Mouse (Mus musculus) thymus, adult 2 months (tissue): ENCODE data around the gene Dek. TPM values are rescaled to one million over a fixed set of nuclear protein-coding genes. Genes with fewer than 3 reads are reported as not detected.

ENCODE experiments used
- DNase-seq: peaks from one replicate; pipeline ENCODE4 v3.0.0; 2021
- H3K27ac ChIP-seq: fragments of 200-500 bp; 2 replicates; pipeline ENCODE4 v1.5.1; 2012; ENCODE audit warnings: low read length, control low read depth; ENCODE audit not compliant: control insufficient read depth, insufficient read depth
- H3K27me3 ChIP-seq: fragments of 200-500 bp; 2 replicates; pipeline ENCODE4 v1.6.1; 2012; ENCODE audit warnings: mild to moderate bottlenecking, low read length, moderate library complexity, mixed read lengths; ENCODE audit not compliant: control insufficient read depth, insufficient read depth
- H3K36me3 ChIP-seq: fragments of 200-500 bp; 2 replicates; pipeline ENCODE4 v1.6.1; 2012; ENCODE audit warnings: mild to moderate bottlenecking, low read length, moderate library complexity; ENCODE audit not compliant: control insufficient read depth, insufficient read depth
- H3K4me1 ChIP-seq: fragments of 200-500 bp; replicated peaks from 2 replicates; pipeline ENCODE4 v1.6.1; 2012; ENCODE audit warnings: low read length; ENCODE audit not compliant: control insufficient read depth, insufficient read depth
- H3K4me3 ChIP-seq: fragments of 200-500 bp; 2 replicates; pipeline ENCODE4 v1.5.1; 2012; ENCODE audit warnings: mild to moderate bottlenecking, low read length, control low read depth, moderate library complexity; ENCODE audit not compliant: control insufficient read depth, insufficient read depth
- CTCF ChIP-seq: fragments of 200-500 bp; IDR thresholded peaks from 2 replicates; pipeline ENCODE4 v1.5.1; 2012; ENCODE audit warnings: mild to moderate bottlenecking, control low read depth, low read length, moderate library complexity, borderline replicate concordance; ENCODE audit not compliant: control insufficient read depth, poor library complexity, insufficient read depth; ENCODE audit errors: extremely low read depth
- POLR2A ChIP-seq: fragments of 200-500 bp; IDR thresholded peaks from 2 replicates; pipeline ENCODE4 v1.6.1; 2012; ENCODE audit warnings: mild to moderate bottlenecking, low read length, control low read depth, moderate library complexity; ENCODE audit not compliant: control insufficient read depth, poor library complexity, insufficient read depth; ENCODE audit errors: extremely low read depth
- WGBS: fragments of 180-500 bp; shearing (Covaris S2); methylation state at CpG from one replicate; pipeline ENCODE4 v1.1.7; 2018; 5-methylcytosine and 5-hydroxymethylcytosine counted together
- polyA plus RNA-seq: library from polyadenylated mRNA; depleted of rRNA; stranded (reverse); fragments of >200 nt; gene quantifications from 2 replicates; pipeline ENCODE4 v1.2.3, GENCODE M21; 2012

Dek gene
- polyA plus RNA-seq, 1 experiment = 50.4 TPM

- no peak overlapping the region for H3K4me3 ChIP-seq
- H3K27ac ChIP-seq = peak overlapping the region; percentile 87
- peaks cover 20% of the 10 kb centered on the region for H3K4me1 ChIP-seq
- TF ChIP-seq POLR2A = no peak
- peak; percentile 35; the same call in 1 of the 2 replicates for TF ChIP-seq CTCF
- 9% methylated on average over 11 of the region's 11 CpGs for WGBS
- peaks cover 33% of the 10 kb centered on the region for H3K36me3 ChIP-seq
- DNase-seq = peak; percentile 79
- H3K27me3 ChIP-seq = no peaks in the 10 kb centered on the region
Measured at GRCm38 (mm10) chr13:47056126-47056525, 49.9 kb downstream of the Dek start.

DNA sequence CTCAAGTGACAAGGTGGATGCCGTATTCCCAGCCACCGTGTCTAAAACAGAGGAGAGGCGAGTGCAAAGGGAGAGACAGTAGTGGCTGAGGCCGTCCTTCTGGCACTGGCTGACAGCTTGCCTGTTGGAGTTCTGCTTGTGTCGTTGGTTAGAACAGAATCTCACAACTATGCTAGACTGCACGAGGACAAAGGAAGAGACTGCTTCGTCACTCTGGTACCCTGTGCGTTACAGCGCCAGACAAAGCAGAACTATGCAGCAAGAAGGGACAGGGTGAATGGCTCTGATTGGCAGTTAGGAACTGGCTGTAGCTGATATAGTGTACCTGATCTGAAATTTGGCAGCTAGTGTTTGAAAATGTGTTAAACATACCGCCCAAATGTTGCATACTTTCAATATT is 52.0 kb downstream of the Dek start:
- 95% methylated on average over 10 of the region's 10 CpGs for WGBS
- DNase-seq = no peak
- Histone ChIP-seq H3K4me1 (peaks cover 20% of the 10 kb centered on the region), H3K36me3 (peaks cover 28% of the 10 kb centered on the region), H3K27me3 (no peaks in the 10 kb centered on the region), H3K27ac (no peak overlapping the region), H3K4me3 (no peak overlapping the region)
- TF ChIP-seq CTCF = no peak
- TF ChIP-seq POLR2A = no peak

DNA sequence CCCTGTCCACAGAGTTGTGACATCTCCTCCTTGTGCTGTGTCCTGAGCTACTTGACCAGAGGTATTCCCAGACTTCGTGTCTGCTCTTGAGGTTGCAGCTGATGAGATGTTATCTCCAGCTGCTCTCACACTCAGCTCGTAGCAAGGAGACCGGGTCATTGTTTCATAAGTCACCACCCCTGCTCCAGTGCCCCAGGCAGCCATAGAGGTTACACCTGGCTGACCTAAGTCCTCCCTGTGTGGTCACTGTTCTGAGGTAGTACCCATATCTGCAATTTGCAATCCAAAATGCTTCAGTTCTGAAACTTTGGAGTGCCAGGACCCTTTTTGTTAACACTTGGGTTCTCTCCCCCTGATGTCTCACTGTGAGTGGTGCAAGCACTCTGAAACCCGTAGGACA is 56.0 kb downstream of the Dek start:
- H3K27me3 ChIP-seq = no peaks in the 10 kb centered on the region
- WGBS = 97% methylated on average over 4 of the region's 4 CpGs
- no peak for DNase-seq
- no peak overlapping the region for H3K27ac ChIP-seq
- no peaks in the 10 kb centered on the region; the same call in 1 of the 2 replicates for H3K4me1 ChIP-seq
- TF ChIP-seq CTCF (no peak), POLR2A (no peak)
- H3K36me3 ChIP-seq = peaks cover 25% of the 10 kb centered on the region
- H3K4me3 ChIP-seq = no peak overlapping the region

DNA sequence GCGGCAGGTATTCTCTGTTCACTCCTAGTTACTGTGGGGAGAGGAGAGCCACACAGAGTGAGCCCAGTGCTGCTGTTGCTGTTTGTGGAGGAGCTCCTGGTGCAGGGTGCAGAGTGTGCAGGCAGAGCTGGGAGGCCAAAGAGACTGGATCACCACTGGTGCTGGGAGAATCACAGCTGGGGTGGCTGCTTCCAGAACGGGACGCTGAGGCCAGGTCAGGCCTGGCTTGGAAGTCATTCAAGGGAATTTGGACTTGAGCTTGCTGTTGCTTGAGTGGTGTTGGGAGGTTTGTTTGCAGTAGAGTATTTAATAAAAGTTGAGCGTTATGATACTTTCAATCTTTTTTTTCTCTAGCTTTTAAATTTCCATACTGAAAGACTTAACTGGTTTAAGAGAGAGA is 58.0 kb downstream of the Dek start:
- WGBS = 92% methylated on average over 4 of the region's 4 CpGs
- no peak for DNase-seq
- H3K4me1 ChIP-seq = peaks cover 9% of the 10 kb centered on the region

GRCm38 (mm10) chr13:47044617-47044947 is 61.4 kb downstream of the Dek start, which contains the start of gene Tpmt:
Tpmt (minus strand) TSS chr13:47044737.
- Histone ChIP-seq H3K4me3 (peak within 1 kb of the TSS; percentile 82), H3K27me3 (no peaks in the 10 kb centered on the region), H3K4me1 (peaks cover 9% of the 10 kb centered on the region), H3K27ac (no peak within 1 kb of the TSS), H3K36me3 (peaks cover 3% of the 10 kb centered on the region; the same call in 1 of the 2 replicates)
- TF ChIP-seq CTCF = no peak
- TF ChIP-seq POLR2A = no peak
- 6% methylated on average over 10 of the region's 10 CpGs for WGBS
- peak; percentile 30 for DNase-seq

More for the DNA sequence above, 58.0 kb downstream of the Dek start:
- Histone ChIP-seq H3K4me3 (no peak overlapping the region), H3K36me3 (peaks cover 18% of the 10 kb centered on the region), H3K27ac (no peak overlapping the region), H3K27me3 (no peaks in the 10 kb centered on the region)
- TF ChIP-seq CTCF (no peak), POLR2A (no peak)

DNA sequence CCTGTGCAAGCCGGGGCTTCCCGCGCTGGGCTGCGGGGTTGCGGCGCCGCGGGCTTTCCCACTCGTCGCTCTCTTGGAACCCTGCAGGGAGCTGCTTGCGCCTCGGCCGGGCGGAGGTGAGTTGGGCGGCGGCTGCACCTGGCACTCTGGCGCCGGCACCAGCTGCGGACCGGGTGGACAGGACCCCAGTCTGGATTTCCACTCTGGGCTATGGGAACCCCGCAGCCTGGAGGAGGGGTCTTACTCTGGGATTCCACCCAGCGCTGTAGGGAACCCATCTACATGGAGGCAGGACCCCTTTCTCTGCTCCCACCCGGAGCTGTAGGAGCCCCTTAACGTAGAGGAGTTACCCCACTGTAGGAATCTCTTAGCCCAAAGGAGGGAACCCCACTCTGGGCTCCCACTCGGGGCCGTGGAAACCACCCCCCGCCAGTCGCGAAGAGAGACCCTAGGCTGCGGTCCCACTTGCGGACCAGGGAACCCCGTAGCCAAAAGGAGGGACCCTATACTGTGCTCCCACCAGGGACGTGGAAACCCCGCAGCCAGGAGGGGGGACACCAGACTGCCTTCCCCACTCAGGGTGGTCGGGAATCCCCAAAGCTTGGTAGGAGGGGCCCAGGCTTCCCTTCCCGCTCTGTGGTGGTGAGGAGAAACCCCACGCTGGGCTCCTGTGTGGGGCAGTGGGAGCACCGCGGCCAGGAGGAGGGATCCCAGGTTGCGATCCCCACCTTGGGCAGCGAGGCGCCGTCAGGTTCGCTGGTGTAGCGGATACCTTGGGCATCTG is 62.0 kb downstream of the Dek start:
- 2% methylated on average over 45 of the region's 45 CpGs for WGBS
- TF ChIP-seq CTCF (no peak), POLR2A (no peak)
- DNase-seq = peak; percentile 41
- H3K27me3 ChIP-seq = no peaks in the 10 kb centered on the region
- no peaks in the 10 kb centered on the region for H3K36me3 ChIP-seq
- H3K27ac ChIP-seq = no peak overlapping the region
- H3K4me1 ChIP-seq = peaks cover 9% of the 10 kb centered on the region
- H3K4me3 ChIP-seq = peak overlapping the region; percentile 82
